Mouse (Mus musculus) monocyte, adult 5-6 weeks (primary cell): ENCODE measurements around the gene Zfp784. TPM values are rescaled to one million over a fixed set of nuclear protein-coding genes. Genes with fewer than 3 reads are reported as not detected.
A peak's percentile ranks its signal among the peaks of the same experiment; 100 is the strongest.
"Not testable (repeated sequence)": the region's sequence is repeated elsewhere in the genome, so short reads cannot be mapped to it uniquely, and the experiment has no call there.

ENCODE experiments used
- ATAC-seq: fragments of 153-309, 156-312 bp; replicated peaks from 2 replicates; pipeline ENCODE4 v1.8.0; 2017; ENCODE audit warnings: mild to moderate bottlenecking; ENCODE audit not compliant: low TSS enrichment, insufficient number of reproducible peaks, severe bottlenecking, poor library complexity, low FRiP score
- total RNA-seq: library from RNA; stranded (forward); fragments of 200-1000, 200-491, 200-594 nt; gene quantifications from 3 replicates; pipeline ENCODE4 v1.2.3, GENCODE M21; 2017

Zfp784 gene
- total RNA-seq, 1 experiment from 2014 or later, result 3.0 TPM

DNA sequence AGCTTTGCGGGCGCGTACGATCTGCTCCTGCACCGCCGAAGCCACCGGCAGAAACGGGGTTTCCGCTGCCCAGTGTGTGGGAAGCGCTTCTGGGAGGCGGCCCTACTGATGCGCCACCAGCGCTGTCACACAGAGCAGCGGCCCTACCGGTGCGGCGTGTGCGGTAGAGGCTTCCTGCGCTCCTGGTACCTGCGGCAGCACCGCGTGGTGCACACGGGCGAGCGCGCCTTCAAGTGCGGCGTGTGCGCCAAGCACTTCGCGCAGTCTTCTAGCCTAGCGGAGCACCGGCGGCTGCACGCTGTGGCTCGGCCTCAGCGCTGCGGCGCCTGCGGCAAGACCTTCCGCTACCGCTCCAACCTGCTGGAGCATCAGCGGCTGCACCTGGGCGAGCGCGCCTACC, 6.8 kb downstream of the Zfp784 start:
- no peak for ATAC-seq

DNA sequence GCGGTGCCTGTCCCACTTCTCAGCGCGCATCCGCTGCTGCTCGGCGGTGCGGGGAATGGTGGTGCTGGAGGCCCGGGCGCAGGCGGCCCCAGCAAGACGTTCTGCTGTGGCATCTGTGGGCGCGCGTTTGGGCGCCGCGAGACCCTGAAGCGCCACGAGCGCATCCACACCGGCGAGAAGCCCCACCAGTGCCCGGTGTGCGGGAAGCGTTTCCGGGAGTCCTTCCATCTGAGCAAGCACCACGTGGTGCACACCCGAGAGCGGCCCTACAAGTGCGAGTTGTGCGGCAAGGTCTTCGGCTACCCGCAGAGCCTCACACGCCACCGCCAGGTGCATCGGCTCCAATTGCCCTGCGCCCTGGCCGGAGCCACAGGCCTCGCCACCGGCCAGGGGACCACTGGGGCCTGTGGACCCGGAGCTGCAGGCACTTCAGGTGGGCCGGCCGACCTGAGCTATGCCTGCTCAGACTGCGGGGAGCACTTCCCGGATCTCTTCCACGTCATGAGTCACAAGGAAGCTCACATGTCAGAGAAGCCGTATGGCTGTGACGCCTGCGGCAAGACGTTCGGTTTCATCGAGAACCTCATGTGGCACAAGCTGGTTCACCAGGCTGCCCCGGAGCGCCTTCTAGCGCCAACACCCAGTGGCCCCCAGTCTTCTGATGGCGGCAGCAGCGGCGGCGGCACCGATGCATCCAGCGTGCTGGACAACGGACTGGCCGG, 7.5 kb downstream of the Zfp784 start:
- ATAC-seq, result no peak

DNA sequence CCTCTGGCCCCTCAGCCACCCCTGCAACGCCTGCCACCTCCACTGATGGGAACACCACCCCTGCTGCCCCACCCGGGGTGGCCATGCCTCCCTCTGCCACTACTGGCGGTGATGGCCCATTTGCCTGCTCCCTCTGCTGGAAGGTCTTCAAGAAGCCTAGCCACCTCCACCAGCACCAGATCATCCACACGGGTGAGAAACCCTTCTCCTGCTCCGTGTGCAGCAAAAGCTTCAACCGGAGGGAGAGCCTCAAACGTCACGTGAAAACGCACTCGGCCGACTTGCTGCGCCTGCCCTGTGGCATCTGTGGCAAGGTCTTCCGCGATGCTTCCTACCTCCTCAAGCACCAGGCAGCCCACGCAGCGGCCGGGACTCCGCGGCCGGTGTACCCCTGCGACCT, 8.3 kb downstream of the Zfp784 start:
- no peak for ATAC-seq

DNA sequence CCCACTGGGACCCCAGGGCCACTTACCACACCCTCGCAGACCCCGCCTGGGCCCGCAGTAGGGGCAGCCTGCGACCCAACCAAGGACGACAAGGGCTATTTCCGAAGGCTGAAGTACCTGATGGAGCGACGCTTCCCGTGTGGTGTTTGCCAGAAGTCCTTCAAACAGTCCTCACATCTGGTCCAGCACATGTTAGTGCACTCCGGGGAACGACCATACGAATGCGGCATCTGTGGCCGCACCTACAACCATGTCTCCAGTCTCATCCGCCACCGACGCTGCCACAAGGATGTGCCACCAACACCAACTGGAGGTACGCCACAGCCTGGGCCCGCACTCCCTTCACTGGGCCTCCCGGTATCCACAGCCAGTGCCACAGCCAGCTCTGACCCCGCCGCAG, 8.7 kb downstream of the Zfp784 start:
- ATAC-seq, result no peak

DNA sequence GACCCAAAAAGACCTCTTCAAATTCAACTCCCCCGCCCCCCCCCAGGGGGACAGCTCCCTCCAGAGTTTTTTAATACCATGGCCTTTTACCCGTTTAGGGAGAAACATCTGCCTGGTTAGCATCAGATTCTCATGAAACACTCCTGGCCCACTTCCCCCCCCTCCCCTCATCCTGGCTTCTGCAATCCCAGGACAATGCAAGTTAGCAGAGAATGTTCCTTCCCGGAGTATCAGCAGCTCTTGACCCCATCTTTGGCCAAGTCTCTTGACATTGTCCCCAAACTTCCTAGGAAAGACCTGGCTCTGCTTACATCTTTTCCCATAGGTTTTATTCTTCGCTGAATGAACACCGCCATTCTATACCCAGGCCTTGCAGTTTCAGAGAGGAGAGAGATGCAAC, 17.0 kb downstream of the Zfp784 start:
- no peak for ATAC-seq

DNA sequence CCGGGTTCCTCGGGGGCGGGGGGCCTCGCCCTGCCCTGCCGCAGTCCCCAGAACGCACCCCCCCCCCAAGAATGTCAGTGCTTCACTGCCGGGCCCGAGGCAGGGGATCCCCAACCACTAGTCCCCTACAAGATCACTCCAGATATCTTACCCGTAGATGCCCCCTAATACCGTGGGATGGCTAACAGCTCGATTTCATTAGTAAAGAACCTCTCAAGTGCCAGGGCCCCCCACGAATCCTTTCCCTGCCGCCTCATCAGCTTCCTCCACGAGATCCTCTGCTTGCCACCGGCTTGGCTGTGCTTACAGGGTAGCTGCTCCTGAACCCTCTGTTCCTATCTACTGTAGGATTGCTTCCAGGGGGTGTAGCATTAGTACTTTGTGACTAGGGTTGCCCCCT, 17.6 kb downstream of the Zfp784 start:
- ATAC-seq, result no peak

DNA sequence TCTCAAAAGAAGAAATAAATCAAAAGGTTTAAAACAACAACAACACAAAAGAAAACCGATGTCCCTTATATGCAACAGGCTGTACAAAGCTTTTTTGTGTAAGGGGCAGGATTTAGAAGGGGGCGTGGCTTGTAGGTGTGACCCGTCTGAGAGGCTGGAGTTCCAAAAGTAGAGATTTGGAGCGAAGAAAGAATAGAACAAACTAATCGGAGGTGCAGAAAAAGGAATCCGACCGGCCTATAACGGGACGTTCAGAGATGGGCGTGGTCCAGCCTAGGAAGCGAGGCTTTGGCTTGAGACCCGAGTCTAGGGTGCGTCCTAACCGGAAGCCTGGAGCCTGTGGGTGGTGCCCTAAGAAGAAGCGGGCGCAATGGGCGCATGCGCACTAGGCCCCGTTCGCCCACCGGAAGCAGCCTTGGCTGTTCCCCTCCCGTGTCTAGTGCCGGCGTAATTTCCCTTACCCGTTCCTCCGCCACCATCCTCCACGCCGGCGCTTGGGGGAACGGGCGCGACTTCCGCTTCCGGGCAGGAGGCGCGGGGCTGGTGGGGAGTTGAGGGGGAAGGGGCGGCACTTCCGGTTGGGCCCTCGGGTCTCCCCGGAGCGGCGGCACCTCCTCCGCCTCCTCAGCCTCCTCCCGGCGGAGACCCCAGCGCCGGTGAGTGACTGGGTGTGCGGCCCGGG, 18.1 kb downstream of the Zfp784 start, which contains the start of the genes Zfp865 and Ccdc106:
Gene Zfp865, plus strand, starts transcription at position 377 of the 682 bp plus-strand sequence.
Gene Ccdc106, plus strand, starts transcription at position 554 of the 682 bp plus-strand sequence.
- peak; percentile 88 for ATAC-seq

DNA sequence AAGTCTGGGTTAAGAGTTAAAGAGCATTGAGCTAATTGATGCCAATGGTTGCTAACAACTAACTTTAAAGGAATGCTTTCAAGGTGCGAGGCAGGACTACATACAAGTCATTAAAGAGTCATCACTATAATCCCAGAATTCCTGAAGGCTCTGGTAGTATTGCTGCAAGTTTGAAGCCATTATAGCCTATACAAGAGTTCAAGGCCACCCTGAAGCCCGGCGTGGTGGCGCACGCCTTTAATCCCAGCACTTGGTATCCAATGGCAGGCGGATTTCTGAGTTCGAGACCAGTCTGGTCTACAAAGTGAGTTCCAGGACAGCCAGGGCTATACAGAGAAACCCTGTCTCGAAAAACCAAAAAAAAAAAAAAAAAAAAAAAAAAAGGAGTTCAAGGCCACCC, 18.7 kb downstream of the Zfp784 start:
- ATAC-seq, result not testable (repeated sequence)

DNA sequence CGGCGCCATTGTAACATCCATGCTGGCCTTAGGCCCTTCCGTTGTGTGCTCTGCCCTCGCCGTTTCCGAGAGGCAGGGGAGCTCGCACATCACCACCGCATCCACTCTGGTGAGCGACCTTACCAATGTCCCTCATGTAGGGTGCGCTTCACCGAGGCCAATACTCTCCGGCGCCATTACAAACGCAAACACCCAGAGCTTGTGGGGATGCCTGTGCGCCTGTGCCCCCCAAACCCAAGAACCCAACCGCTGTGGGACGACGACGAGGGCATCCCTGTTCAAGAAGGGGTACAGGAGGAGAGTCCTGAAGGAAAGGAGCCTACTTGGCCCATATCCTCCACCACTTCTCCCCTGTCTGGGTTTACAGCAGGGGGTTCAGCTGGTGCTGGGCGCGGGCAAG, 20.3 kb downstream of the Zfp784 start:
- no peak for ATAC-seq

DNA sequence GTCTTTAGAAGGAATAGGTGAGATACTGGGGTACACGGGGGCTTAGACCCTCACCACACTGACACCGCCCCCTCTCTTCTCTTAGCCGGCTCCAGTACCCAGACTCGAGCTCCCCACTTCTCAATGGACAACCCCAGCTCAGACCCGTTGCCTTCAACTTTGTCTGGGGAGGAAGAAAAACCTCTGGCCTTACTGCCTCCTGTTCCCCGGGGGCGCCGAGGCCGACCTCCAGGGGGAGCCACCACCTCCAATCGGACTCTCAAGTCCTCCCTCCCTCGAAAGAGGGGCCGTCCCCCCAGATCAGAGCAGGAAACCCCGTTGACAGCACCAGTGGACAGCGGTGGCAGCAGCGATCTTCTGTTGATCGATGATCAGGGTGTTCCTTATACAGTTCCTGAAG, 20.9 kb downstream of the Zfp784 start:
- ATAC-seq, result no peak

DNA sequence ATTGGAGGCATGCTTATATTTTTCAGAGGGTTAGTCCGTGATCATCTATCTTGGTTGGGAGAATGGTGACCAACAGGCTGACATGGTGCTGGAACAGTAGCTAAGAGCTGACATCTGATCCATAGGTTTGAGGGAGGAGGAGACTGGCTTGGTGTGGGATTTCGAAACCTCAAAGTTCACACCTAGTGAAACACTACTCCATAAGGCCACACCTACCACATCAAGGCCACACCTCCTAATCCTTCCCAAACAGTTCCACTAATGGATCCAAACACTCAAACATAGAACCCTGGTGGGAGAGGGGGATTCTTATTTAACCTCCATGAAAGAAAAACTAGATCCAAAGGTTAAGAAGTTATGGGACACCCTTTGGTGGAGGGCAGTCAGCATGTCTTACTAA, 21.3 kb downstream of the Zfp784 start:
- ATAC-seq, result no peak

DNA sequence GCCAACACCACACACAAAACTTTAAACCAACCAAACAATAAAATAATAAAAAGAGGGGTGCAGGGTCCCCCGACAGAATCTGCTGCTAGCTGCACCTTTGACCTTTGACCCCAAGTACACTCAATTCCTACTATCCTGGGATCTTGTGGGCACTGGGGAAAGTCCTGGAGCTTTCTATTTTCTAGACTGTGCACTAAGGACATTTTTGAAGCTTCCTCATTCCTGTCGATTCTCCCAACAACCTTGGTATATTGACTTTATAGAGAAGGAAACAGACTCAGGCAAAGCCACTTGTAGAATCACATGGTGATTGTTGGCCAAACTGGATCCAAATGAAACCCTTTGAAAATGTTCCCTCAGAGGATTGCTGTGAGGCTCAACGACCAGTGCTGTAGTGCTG, 22.2 kb downstream of the Zfp784 start:
- no peak for ATAC-seq

DNA sequence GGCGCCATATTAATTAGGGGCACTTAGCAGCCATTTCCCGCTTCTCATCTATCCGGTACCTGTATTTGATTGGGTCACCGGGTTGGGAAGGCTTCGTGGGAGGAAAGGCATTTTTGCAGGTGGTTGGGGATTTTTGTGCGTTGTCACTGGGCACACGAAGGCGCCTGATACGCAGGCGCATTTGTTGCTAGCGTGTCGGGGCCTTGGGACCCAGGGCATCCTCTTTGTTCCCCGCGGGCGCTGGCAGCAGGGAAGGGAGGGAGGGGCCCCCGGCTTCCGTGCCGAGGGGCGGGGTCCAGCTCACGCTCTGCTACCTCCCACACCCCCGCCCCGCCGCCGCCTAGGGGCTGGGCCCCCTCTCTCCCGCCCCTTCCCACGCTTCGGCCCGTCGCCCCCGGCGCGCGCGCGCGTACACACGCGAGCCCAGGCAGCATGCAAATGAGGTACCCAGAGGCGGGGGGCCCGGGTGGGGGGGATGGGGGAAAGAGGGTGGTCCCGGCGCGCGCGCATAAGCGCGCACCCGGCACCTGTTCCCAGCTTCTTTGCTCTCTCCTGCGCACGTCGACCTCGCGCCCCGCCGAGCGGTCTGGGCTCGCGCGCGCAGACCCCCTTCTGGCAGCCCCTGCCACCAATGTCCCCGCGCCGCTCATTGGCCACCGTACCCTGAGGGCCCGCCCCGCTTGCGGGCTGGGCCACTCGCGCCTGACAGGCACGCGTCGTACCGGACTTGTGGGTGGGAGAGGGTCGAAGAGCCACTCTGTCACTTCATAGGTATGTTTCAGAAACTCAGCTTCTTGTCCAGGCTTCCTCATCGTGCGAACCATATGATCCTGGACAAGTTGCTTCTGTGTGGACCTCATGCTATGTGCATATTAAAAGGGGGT, 22.9 kb downstream of the Zfp784 start, which contains the start of gene Gm44973:
Gene Gm44973, plus strand, starts transcription at position 379 of the 884 bp plus-strand sequence.
- peak; percentile 62 for ATAC-seq

DNA sequence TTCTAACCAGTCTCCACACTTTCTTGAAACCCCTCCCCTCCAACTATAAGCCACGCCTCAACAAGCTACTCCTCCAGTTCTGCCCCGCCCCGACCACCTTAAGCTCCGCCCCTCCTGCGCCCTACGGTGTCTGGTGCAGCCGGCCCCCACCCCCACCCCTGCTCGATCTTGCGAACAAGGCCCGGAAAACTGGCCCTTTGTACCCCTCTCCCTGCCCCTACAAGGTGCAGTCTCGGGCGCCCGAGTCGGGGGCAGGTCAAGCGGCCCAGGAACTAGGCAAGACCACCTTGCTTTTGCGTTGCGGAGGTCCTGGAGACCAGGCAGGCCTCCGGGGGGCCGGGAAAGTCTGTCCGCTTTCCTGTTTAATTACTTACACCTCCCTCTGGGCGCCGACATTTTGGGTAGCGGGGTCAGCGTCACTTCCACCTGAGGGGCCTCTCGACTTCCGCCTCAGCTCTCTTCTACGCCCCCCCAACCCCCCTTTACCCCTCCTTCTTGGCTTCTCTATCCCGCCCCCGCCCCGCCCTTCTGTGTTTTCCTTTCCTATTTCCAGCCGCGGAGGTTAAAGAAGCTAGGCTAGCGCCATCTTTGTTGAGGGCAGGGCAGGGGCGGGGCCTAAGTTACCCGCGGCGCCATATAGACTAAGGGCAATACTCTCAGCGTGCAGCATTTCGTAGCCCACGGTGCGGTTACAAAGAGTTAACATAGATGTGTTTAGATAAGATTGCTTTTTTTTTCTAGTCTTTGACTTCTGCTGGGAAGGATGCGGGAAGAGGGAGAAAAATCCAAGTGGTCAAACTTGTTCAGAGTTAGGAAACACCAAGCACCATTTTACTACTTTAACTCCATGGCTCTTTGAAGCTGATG, 23.8 kb downstream of the Zfp784 start, which contains the start of the genes Zfp524 and Fiz1:
Gene Zfp524, plus strand, starts transcription at position 165 of the 867 bp plus-strand sequence.
Gene Fiz1, minus strand, starts transcription at position 447 of the 867 bp plus-strand sequence.
- peak; percentile 62 for ATAC-seq

DNA sequence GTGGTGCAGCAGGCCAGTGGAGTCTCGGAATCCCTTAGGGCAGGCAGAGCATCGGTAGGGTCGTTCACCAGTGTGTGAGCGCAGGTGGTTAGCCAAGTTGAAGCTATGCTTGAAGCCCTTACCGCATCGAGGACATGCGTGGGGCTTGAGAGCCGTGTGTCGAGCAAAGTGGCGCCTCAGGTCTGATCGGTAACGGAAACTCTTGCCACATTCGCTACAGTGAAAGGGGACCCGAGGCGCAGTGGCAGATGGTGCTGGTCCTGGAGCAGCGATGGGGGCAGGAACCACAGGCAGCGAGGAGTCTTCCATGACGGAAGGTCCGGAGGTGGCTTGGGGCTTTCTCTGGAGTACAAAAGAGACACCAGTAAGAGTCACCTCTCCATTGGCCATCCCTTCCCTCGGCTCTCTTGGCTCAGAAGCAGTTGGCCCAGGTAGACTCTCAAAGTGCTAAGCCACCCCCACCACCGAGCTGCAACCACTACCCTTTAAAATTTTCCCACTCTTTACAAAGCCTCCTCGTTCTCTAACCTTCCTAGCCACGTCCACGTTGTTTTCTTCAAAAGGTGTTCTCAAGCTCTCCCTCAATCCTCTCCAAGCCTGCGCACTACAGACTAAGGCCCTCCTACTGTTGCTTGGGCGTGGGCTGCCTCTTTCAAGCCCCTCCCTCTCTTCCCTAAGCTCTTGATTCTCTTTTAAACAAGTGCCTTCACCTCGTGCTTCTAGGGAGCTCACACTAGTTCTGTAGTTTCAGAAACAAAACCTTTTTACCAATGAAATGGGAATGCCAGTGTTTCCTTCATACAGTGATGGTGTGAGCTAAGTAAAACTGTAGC, 25.3 kb downstream of the Zfp784 start:
- no peak for ATAC-seq

DNA sequence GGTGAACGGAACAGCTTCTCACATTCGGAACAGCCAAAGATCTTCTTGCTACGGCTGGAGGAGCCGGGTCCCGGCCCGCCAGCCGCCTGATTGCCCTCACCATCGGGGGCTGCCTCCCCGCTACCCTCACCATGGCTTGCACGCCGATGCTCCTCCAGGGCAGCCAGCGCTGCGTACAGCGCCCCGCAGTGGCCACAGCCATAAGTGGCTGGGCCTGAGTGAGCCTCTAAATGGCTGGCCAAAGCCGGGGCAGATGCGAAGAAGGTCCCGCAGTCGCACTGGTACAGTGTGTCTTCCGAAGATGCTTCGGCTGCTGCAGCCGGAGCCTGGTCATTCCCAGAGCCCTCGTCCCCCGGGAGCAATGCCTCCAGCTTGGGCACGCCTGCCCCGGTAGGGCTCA, 30.0 kb downstream of the Zfp784 start:
- no peak for ATAC-seq

DNA sequence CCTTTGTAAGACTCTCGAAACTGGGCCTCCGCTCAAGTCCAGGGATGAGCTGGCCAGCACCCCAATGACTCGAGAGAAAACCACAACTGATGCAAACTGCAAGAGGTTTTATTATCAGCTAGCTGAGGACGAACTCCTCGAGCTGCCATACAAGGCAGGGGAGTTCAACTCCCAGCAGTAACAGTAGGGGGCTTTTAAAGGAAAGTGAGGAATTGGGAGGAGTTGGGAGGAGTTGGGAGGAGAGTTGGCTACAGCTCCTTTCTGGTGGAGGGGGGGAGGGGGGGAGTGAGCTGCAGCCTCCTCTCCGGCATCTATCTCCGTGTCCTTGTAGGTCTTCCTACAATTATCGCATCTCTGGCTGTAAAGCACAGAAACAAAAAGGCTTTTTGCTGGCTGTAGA, 35.4 kb downstream of the Zfp784 start:
- not testable (repeated sequence) for ATAC-seq
